Mouse (Mus musculus) E14TG2a.4 (cell line): ENCODE results near the gene Napsa.
A peak's percentile ranks its signal among the peaks of the same experiment; 100 is the strongest.

ENCODE experiments used
- H3K27me3 ChIP-seq: 2 replicates; pipeline ENCODE4 v1.6.1; 2014; ENCODE audit warnings: low read length, control low read depth; ENCODE audit not compliant: insufficient read depth
- H3K36me3 ChIP-seq: 2 replicates; pipeline ENCODE4 v1.6.1; 2014; ENCODE audit warnings: low read length, control low read depth; ENCODE audit not compliant: insufficient read depth
- H3K4me1 ChIP-seq: replicated peaks from 2 replicates; pipeline ENCODE4 v1.6.1; 2014; ENCODE audit warnings: low read depth, low read length, control low read depth
- H3K4me3 ChIP-seq: replicated peaks from 2 replicates; pipeline ENCODE4 v1.5.1; 2014; ENCODE audit warnings: mild to moderate bottlenecking, low read length
- H3K9me3 ChIP-seq: 2 replicates; pipeline ENCODE4 v1.6.1; 2014; ENCODE audit warnings: low read length, control low read depth
- CTCF ChIP-seq: conservative IDR thresholded peaks from 2 replicates; pipeline ENCODE4 v1.5.1; 2014; ENCODE audit warnings: low read length
- NANOG ChIP-seq: IDR thresholded peaks from 2 replicates; pipeline ENCODE4 v1.6.1; 2014; ENCODE audit warnings: borderline replicate concordance, low read length, mixed read lengths
- POU5F1 ChIP-seq: IDR thresholded peaks from 2 replicates; pipeline ENCODE4 v1.6.1; 2014; ENCODE audit warnings: low read length, borderline replicate concordance

Gene Napsa

DNA sequence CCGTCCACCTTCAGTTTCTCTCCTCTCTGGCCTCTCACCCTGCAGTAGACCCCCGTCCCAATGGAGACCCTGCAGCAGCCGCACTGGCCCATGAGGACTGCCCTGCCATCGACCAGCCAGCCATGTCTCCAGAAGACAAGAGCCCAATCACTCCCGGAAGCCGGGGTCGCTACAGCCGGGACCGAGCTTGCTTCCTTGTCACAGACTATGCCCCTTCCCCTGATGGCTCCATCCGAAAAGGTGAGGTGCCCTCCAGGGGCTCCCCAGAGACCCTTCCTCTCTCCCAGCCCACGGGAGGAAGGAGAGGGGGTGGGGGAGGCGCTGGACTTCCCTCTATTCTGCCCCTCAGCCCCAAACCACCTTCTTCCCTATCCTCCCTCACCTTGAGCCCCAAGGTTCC, 26.2 kb downstream of the Napsa start:
- Histone ChIP-seq H3K9me3 (no peaks in the 10 kb centered on the region), H3K4me3 (0 out of 2 replicates have a peak overlapping the region, but pooled peaks have one; percentile 10), H3K27me3 (no peaks in the 10 kb centered on the region), H3K36me3 (peaks cover 71% of the 10 kb centered on the region), H3K4me1 (peaks cover 97% of the 10 kb centered on the region)
- TF ChIP-seq POU5F1 = no peak

DNA sequence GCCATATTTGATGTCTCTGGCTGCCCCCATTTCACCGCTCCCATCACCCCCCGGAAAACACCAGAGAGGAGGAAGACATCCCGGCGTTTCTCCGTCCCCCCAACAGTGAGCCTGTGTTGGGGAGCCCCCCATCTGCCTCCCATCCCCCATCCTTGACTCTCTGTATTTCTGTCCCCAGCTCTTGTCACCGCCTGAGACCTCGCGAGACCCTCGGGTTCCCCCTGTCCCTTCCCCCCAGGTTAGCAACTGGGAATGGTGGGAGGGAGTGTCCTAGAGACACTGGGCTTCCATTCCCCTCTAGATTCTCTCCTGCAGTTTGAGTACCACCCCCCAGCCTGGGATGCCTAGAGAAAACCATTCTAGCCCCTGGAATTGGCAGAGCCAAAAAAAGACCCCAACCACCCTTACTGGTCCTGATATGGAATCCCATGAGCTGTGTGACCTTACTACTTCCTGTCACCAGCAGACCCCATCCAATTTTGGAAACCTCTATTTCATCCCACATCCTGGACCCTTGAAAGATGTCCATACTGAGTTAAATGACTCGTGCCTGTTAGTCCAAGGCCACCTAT, 28.6 kb downstream of the Napsa start:
- Histone ChIP-seq H3K4me3 (peak overlapping the region; percentile 81), H3K9me3 (no peaks in the 10 kb centered on the region), H3K36me3 (peaks cover 52% of the 10 kb centered on the region), H3K27me3 (no peaks in the 10 kb centered on the region), H3K4me1 (peaks cover 90% of the 10 kb centered on the region)
- TF ChIP-seq NANOG (no peak), CTCF (no peak), POU5F1 (no peak)

DNA sequence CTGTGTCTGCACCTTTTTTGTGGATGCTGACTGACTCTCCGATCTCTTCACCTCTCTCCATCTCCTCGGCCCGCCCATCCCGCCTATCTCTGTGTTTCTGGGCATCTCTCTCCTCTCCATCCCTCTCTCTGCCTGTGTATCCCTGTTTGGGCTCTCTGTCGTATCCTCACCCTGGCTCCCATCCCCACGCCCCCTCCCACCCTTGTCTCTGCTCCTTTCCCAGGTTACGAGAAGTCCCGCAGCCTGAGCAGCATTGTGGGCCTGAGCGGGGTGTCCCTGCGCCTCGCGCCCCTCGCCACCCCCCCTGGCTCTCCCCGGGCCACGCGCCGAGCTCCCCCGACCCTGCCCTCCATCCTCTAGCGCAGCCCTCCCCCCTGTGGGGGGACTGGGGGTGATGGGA, 29.5 kb downstream of the Napsa start:
- Histone ChIP-seq H3K9me3 (no peaks in the 10 kb centered on the region), H3K36me3 (peaks cover 44% of the 10 kb centered on the region), H3K4me3 (peak overlapping the region; percentile 81), H3K4me1 (peaks cover 90% of the 10 kb centered on the region), H3K27me3 (no peaks in the 10 kb centered on the region)
- TF ChIP-seq CTCF (no peak), POU5F1 (no peak), NANOG (no peak)

DNA sequence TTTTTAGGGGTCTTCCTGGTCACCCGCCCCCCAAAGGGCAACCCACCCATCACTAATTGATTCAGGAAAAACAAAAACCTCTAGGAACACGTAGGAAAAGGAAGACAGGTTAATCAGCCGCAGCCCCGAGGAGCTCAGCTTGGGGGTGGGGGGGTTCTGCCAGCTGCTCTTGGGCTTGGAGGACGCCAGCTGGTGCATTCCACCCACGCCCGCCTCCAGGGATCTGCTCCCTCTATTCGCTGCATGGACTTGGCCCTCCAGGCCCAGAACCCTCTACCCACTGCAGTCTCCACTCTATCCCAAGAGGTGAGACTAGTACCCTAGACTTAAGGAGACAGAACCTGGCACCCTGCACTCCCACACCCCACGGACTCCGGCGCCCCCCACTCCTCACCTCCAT, 30.3 kb downstream of the Napsa start:
- H3K27me3 ChIP-seq = no peaks in the 10 kb centered on the region
- H3K9me3 ChIP-seq = no peaks in the 10 kb centered on the region
- peaks cover 90% of the 10 kb centered on the region for H3K4me1 ChIP-seq
- TF ChIP-seq POU5F1 = no peak
- TF ChIP-seq CTCF = no peak
- no peak for TF ChIP-seq NANOG
- peak overlapping the region; percentile 81 for H3K4me3 ChIP-seq
- H3K36me3 ChIP-seq = peaks cover 38% of the 10 kb centered on the region

DNA sequence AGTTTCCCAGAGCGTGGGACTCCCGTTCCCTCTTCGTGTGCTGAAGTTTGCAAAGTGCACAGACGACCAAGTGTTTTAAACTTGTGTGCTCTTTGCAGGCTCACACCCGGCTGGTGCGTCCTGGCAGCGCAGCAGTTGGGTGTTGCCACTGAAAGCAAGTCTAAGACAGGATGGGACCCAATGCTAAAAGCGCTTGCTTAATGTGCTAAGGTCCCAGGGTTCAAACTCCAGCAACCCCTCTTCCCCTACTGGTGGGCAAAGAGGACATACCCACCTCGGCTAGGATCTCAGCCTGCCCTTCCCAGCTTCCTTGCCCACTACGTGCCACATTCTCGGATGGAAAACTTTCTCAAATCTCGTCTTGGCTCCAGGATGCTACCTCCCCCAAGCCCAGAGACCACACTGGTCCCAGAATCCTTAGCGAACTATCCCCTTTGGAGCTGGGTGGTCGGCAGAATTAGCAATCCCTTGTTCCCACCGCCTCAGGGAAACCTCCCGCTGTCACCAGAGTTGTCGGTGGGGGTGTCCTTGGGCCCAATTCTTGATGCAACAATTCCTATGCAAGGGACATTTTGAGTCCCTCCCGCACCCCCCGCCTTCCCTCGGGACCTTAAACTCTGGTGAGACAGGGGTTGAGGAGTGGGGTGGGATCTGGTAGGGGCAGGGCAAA, 31.1 kb downstream of the Napsa start:
- H3K9me3 ChIP-seq = no peaks in the 10 kb centered on the region
- H3K27me3 ChIP-seq = no peaks in the 10 kb centered on the region
- peak overlapping the region; percentile 81 for H3K4me3 ChIP-seq
- TF ChIP-seq CTCF = no peak
- no peak for TF ChIP-seq NANOG
- TF ChIP-seq POU5F1 = no peak
- H3K36me3 ChIP-seq = peaks cover 38% of the 10 kb centered on the region
- peaks cover 90% of the 10 kb centered on the region for H3K4me1 ChIP-seq

DNA sequence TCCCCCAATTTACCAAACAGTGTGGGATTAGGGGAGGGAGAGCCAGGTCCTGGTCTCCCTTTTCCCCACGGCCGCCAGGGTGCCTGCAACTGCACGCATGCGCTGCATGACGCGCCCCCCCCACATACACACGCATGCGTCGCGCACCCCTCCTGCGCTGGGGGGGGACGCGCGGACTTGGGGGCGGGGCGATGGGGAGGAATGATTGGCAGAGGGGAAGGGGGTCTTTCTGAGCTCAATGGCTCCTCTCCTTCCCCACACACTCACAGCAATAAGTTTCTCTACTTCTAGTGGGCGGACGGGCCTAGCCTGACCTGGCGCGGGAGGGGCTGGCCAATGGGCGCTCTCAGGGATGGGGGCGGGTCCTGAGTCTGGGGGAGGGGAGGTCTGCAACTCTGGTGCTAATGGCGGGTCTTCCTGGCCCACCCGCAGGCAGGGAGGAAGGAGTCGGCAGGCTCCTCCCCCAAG, 32.0 kb downstream of the Napsa start:
- TF ChIP-seq POU5F1 (no peak), NANOG (no peak), CTCF (no peak)
- Histone ChIP-seq H3K4me1 (peaks cover 90% of the 10 kb centered on the region), H3K4me3 (peak overlapping the region; percentile 81), H3K36me3 (peaks cover 37% of the 10 kb centered on the region), H3K27me3 (no peaks in the 10 kb centered on the region), H3K9me3 (no peaks in the 10 kb centered on the region)

DNA sequence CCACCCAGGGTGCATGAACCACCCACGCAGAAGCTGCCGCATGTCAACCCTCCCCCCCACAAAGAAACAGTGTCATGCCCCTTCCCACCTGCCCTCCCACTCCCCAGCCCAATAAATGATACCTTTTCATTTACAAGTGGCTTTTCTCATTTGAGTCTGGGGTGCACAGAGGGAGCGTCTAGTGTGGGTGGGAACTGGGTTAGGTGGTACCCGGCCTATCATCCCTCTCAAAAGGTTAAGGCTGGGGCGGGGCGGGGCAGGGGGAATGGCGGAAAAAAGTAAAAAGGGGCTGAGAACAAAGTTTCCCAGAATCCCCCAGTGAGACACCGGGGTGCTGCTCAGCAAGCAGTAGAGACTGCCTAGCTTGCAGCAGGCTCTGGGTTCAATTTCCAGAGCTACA, 32.4 kb downstream of the Napsa start:
- Histone ChIP-seq H3K36me3 (peaks cover 34% of the 10 kb centered on the region), H3K4me1 (peaks cover 90% of the 10 kb centered on the region), H3K9me3 (no peaks in the 10 kb centered on the region), H3K27me3 (no peaks in the 10 kb centered on the region), H3K4me3 (peak overlapping the region; percentile 81)
- TF ChIP-seq POU5F1 (no peak), CTCF (no peak), NANOG (no peak)

DNA sequence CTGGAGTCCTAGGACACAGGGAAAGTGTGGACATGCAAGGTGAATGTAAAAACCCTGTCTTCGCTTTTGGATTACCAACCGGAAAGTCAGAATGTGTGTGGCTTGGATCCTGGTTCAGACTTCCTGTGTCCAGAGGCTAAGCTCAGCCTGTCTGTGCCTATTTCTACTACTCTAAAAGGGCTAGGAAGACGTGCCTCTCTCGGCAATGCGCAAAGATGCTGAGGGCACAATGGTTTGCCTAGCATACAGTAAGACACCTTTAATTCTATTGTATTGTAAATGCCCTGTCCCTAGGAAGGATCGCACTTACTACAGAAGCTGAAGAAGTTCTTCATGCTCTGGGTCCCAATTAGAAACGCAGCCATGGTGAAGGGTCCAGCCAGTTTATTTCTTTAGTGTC, 33.3 kb downstream of the Napsa start:
- Histone ChIP-seq H3K36me3 (peaks cover 29% of the 10 kb centered on the region), H3K4me3 (peak overlapping the region; percentile 81), H3K9me3 (no peaks in the 10 kb centered on the region), H3K4me1 (peaks cover 89% of the 10 kb centered on the region), H3K27me3 (no peaks in the 10 kb centered on the region)
- TF ChIP-seq NANOG = no peak
- no peak for TF ChIP-seq CTCF
- no peak for TF ChIP-seq POU5F1
